Mouse (Mus musculus) T-helper 2 cell (primary cell): ENCODE data around the gene Trpm1.

Experiments used
- in situ Hi-C: fragments of 300-600 bp; cut with MboI, MseI; formaldehyde crosslinking; loops from one replicate; pipeline ENCODE4 v1.15.1; 2025; ENCODE audit warnings: high pct_unique_total_duplicates

Gene Trpm1

DNA sequence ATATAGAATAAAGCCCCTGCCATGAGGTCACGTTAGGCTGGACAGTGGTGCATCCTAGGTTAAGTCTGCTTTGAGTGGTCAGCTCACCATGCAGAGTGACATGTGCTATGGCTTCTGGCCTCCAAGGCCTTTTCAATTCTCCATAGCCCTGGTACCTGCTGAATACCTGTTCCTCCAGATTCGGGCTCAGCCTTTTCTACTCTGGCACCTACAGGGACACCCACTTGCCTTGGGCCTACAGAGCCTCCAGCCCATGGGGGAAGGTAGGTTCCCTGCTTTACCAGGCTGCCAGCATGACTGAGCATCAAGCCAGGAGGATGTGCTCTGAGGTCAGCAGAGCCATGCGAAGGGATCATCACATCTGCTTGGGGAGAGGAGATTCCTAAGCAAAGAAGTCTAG lies 9.5 kb downstream of the Trpm1 start:
- in situ Hi-C loops, result no loop called here

DNA sequence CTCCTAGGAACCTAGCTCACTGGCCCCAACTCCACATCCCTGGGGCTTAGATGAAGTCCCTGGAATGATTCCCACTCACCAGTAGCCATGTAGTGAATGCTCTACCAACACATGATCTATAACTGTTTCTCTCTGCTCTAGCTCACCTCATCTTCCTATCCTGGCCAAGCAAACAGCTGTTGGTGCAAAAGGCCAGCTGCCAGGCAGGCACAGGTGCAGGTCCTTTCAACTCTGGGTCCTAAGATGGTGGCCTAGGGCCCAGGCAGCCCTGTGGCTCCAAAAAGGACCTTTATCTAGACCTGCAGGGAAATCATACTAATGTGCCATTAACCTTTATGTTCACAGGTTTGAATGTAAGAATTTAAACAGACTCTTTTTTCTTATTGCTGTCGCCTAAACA lies 10.3 kb downstream of the Trpm1 start:
- in situ Hi-C loops, result no loop called here

- in situ Hi-C loops, result no loop called here
These were observed 11.4 kb downstream of the Trpm1 start for GRCm38 (mm10) chr7:64164997-64165396.

- in situ Hi-C loops, result no loop called here
These were observed 12.4 kb downstream of the Trpm1 start for GRCm38 (mm10) chr7:64166025-64166424.

DNA sequence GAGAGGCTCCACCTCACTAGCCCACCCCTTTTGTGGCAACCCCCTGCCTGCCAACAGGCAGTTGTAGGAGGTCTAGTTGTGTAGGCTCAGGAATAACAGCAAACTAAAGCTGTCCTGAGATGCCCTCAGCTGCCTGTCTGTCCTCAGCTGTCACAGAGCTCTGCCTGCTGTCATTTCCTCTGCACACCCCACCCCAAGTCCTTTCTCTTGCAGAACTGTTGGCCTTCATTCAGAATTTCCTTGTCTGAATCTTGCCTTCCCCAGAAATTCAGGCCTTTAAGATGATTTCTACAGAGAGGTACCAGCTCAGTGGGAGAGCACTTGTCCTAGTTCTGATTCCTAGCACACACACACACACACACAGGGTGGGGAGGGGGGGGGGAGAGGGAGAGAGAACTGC lies 13.1 kb downstream of the Trpm1 start:
- in situ Hi-C loops, result no loop called here

GRCm38 (mm10) chr7:64179310-64179709 lies 25.7 kb downstream of the Trpm1 start:
- in situ Hi-C loops, result no loop called here

DNA sequence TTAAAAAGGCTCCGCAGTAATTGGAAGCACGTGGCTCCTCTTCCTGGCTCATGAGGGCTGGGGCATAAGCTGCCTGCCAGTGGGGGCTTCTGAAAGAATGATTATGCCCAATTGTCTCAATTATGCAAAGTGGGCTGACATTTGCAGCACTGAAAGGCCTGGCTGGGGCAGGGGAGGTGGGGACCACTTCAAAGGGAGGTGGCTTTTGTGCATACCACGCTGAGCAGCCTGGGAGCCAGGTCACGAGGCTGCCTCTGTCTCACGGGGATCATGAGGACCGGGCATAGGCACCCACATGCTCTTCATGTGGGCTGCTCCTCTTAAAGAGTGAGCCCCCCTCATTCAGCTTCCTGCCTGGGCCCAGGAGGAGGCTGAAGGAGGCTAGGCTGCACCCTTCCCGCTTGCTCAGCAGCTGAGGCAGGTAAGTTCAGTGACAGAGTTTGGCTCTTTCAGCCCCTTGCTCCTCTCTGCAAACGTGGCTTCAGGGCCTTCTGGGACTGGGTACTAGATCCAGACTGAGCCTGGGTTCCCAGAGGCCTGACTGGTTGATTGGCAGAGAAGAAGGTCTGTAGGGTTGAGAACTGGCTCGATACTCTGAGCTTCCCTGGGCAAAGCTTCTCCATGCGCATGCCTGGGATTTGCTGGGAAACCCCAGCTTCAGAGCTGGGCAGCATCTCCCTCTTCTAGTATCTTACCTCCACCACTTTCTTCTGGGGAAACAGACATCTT lies 31.7 kb downstream of the Trpm1 start:
- in situ Hi-C loops, result no loop called here

- in situ Hi-C loops, result no loop called here
These were observed 32.3 kb downstream of the Trpm1 start for GRCm38 (mm10) chr7:64185932-64186312.

- in situ Hi-C loops, result no loop called here
These were observed 38.8 kb downstream of the Trpm1 start for GRCm38 (mm10) chr7:64192261-64192943.

GRCm38 (mm10) chr7:64193476-64193875 lies 39.8 kb downstream of the Trpm1 start:
- in situ Hi-C loops, result no loop called here

GRCm38 (mm10) chr7:64196114-64196513 lies 42.5 kb downstream of the Trpm1 start:
- in situ Hi-C loops, result no loop called here

DNA sequence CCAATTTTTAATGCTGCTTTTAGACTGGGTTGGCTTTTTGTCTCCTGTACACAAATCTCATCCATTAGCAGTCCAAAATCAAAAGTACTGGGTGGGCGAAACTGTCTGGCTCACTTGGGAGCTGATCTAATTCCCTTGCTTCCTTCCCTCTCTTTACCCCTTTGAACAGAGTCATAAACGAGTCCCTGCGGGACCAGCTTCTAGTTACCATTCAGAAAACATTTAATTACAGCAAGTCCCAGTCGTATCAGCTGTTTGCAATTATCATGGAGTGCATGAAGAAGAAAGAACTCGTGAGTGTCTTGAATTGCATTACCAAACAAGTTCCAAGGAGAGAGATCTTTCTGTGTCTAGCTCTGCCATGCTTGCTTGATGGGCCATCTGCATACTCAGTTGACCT lies 55.1 kb downstream of the Trpm1 start:
- in situ Hi-C loops, result loop anchor here (25.0 kb wide), 1 partner anchor 529 kb away; no protein-coding TSS in a partner anchor

GRCm38 (mm10) chr7:64212870-64213269 lies 59.2 kb downstream of the Trpm1 start:
- in situ Hi-C loops, result loop anchor here (25.0 kb wide), 1 partner anchor 524 kb away; no protein-coding TSS in a partner anchor

DNA sequence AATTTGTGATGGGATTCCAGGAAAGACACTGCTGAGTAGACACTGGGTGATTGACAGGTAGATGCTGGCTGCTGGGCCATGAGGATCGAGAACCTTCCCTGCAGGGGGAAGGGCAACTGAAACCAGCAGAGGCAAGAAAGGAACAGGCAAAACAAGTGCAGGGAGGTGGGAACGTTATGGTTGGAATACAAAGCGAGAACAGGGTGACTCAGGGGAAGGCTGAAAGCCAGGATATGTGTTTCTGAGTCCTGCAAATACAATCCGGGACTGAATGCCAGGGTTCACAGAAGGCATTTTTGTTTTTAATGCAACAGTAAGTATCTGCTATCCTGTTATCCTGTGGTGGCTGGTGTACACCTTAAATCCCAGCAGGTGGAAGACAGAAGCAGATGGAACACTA lies 60.4 kb downstream of the Trpm1 start:
- in situ Hi-C loops, result loop anchor here (25.0 kb wide), 1 partner anchor 523 kb away; no protein-coding TSS in a partner anchor

DNA sequence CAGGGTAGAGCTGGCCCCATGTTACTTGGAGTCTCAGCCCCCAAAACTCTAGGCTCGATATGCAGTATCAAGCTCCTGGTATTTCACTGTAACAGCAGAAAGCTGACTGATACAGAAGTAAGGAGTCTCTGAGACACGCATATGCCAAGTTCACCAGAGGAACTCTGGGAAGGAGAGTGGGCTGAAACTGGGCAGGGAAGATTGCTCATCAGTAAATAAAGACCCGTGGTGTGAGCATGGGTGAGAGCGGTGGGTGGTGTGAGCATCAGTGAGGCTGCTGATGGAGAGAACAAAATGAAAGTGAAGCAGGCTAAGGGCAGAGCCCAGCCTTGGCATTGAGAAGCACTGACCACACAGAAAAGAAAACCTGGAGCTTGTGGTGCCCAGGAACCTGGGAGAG lies 62.0 kb downstream of the Trpm1 start:
- in situ Hi-C loops, result loop anchor here (25.0 kb wide), 1 partner anchor 522 kb away; no protein-coding TSS in a partner anchor

DNA sequence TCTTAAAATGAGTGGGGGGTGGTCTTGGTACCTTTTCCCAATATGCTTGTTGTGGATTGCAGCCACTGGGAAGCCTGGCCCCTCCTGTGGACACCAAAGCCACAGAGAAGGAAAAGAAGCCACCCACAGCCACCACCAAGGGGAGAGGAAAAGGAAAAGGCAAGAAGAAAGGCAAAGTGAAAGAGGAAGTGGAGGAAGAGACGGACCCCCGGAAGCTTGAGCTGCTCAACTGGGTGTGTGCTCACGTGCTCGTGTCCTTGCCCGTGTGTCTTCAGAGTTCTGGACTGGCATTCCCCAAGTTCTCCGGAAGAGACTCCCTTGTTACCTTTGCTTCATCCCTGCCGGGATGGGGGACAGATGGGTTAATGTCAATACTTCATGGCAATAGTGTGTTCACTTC lies 63.8 kb downstream of the Trpm1 start:
- in situ Hi-C loops, result loop anchor here (25.0 kb wide), 1 partner anchor 520 kb away; no protein-coding TSS in a partner anchor

- in situ Hi-C loops, result loop anchor here (25.0 kb wide), 1 partner anchor 518 kb away; no protein-coding TSS in a partner anchor
These were observed 66.1 kb downstream of the Trpm1 start for GRCm38 (mm10) chr7:64219765-64220164.

DNA sequence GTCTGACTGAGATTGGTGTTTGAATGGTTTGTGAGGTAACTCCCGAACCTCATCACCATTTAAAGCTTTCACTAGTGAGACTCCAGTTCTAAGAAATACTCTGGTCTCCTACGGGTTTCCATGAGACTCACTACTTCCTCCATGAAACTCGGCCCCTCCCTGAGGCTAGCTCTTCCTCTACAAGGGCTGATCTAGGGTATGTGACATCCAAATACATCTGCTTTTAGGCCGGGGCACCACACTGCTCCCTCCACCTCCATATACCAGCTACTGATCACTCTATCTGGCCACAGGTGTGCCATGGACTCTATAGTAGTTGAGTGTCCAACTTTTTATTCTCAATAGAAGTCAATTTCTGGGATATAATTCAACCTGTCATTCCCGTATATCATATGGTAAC lies 69.6 kb downstream of the Trpm1 start:
- in situ Hi-C loops, result loop anchor here (25.0 kb wide), 1 partner anchor 514 kb away; no protein-coding TSS in a partner anchor

GRCm38 (mm10) chr7:64226339-64227194 lies 72.9 kb downstream of the Trpm1 start:
- in situ Hi-C loops, result no loop called here

DNA sequence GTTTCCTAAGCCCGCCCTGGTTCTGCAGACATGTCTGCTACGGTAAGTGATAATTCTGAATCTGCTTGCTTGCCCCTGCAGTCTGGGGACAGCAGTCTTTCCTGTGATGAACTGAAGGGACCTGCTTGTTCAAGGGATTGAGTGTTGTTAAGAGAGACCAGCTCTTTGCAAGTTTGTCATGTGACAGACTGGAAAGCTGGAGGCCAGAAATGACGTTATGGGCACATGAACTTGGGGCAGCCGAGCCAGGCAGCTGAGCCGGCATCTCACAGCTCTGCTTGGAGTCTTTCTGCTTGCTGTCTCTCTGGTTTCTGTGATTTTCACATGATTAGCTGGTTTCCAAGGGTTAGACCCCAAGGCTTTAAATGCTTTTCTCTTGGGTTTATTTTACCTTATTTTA lies 74.0 kb downstream of the Trpm1 start:
- in situ Hi-C loops, result no loop called here

- in situ Hi-C loops, result no loop called here
These were observed 74.7 kb downstream of the Trpm1 start for GRCm38 (mm10) chr7:64228300-64228699.

- in situ Hi-C loops, result no loop called here
These were observed 76.3 kb downstream of the Trpm1 start for GRCm38 (mm10) chr7:64229911-64230310.
